Mouse (Mus musculus): ENCODE measurements around the gene Cpe.
"Not testable (repeated sequence)": the region's sequence is repeated elsewhere in the genome, so short reads cannot be mapped to it uniquely, and the experiment has no call there.

The Cpe gene

GRCm38 (mm10) chr8:64674951-64675585 is 17.8 kb downstream of the Cpe start:
- DNase-seq, result no peak

GRCm38 (mm10) chr8:64672920-64673319 is 19.9 kb downstream of the Cpe start:
- DNase-seq, result no peak

GRCm38 (mm10) chr8:64671937-64672336 is 20.9 kb downstream of the Cpe start:
- no peak for DNase-seq

- not testable (repeated sequence) for DNase-seq
Observed at GRCm38 (mm10) chr8:64666305-64666704, 26.5 kb downstream of the Cpe start.

GRCm38 (mm10) chr8:64665563-64665962 is 27.3 kb downstream of the Cpe start:
- no peak for DNase-seq

GRCm38 (mm10) chr8:64664811-64665210 is 28.0 kb downstream of the Cpe start:
- no peak for DNase-seq

GRCm38 (mm10) chr8:64664350-64664749 is 28.5 kb downstream of the Cpe start:
- no peak for DNase-seq

- DNase-seq, result no peak
Observed at GRCm38 (mm10) chr8:64659097-64659496, 33.8 kb downstream of the Cpe start.

GRCm38 (mm10) chr8:64657980-64658401 is 34.9 kb downstream of the Cpe start:
- no peak for DNase-seq

- DNase-seq, result no peak
Observed at GRCm38 (mm10) chr8:64657517-64657916, 35.3 kb downstream of the Cpe start.

- DNase-seq, result no peak
Observed at GRCm38 (mm10) chr8:64655887-64656286, 37.0 kb downstream of the Cpe start.

GRCm38 (mm10) chr8:64655087-64655486 is 37.8 kb downstream of the Cpe start:
- DNase-seq, result no peak

- DNase-seq, result no peak
Observed at GRCm38 (mm10) chr8:64652285-64652684, 40.6 kb downstream of the Cpe start.

- no peak for DNase-seq
Observed at GRCm38 (mm10) chr8:64648063-64648462, 44.8 kb downstream of the Cpe start.

- DNase-seq, result no peak
Observed at GRCm38 (mm10) chr8:64647148-64647547, 45.7 kb downstream of the Cpe start.

- DNase-seq, result no peak
Observed at GRCm38 (mm10) chr8:64646421-64646820, 46.4 kb downstream of the Cpe start.

- no peak for DNase-seq
Observed at GRCm38 (mm10) chr8:64644108-64645005, 48.5 kb downstream of the Cpe start.

GRCm38 (mm10) chr8:64643382-64643781 is 49.5 kb downstream of the Cpe start:
- DNase-seq, result no peak

GRCm38 (mm10) chr8:64642799-64643198 is 50.1 kb downstream of the Cpe start:
- no peak for DNase-seq

GRCm38 (mm10) chr8:64640599-64640998 is 52.3 kb downstream of the Cpe start:
- DNase-seq, result no peak

- no peak for DNase-seq
Observed at GRCm38 (mm10) chr8:64639676-64640075, 53.2 kb downstream of the Cpe start.

- DNase-seq, result no peak
Observed at GRCm38 (mm10) chr8:64634901-64635300, 58.0 kb downstream of the Cpe start.

GRCm38 (mm10) chr8:64634131-64634865 is 58.6 kb downstream of the Cpe start:
- DNase-seq, result no peak

Data from thymus, adult 18-20 months (tissue).